Mouse (Mus musculus): ENCODE results near the gene Mill1. TPM values are rescaled to one million over a fixed set of nuclear protein-coding genes. Genes with fewer than 3 reads are reported as not detected.
"Not testable (repeated sequence)": the region's sequence is repeated elsewhere in the genome, so short reads cannot be mapped to it uniquely, and the experiment has no call there.

Gene Mill1
- not detected in 2 replicates for polyA plus RNA-seq (2012; rRNA removed)

DNA sequence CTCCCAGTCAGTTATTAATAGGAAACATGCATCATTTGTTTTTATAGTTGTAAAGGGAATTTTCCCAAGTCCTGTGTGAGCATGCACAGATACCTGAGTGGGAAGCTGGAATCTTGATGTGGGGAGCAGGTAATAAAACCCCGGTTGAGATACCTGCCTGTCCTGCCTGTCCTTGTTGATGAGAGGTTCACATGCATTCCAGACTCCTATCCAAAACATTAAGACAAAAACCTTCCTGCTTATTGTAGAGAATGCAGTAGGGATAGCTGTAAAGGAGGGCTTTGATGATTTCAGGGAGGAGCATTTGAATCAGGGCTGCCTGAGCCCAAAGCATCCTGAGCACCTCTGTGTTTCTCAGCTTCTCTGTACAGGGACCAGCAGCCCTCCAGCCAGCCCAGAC lies at the start of gene Mill1:
Gene Mill1, plus strand, starts transcription at position 301 of the 400 bp plus-strand sequence.
- WGBS, result 59% methylated on average over 1 of the region's 1 CpGs
- no peak for DNase-seq (ENCODE audit: low read depth in 1 of 2, low spot score in 2 of 2)
- Histone ChIP-seq H3K4me3 (ENCODE audit: extremely low read depth, insufficient read depth, insufficient read length) (no peak within 1 kb of the TSS), H3K27ac (ENCODE audit: insufficient read depth, low read length) (no peak within 1 kb of the TSS), H3K27me3 (ENCODE audit: control insufficient read depth, insufficient read depth, low read length) (no peaks in the 10 kb centered on the region), H3K4me1 (ENCODE audit: control insufficient read depth, insufficient read depth, insufficient read length) (no peaks in the 10 kb centered on the region), H3K36me3 (ENCODE audit: control insufficient read depth, insufficient read depth, low read length) (no peaks in the 10 kb centered on the region)
- TF ChIP-seq POLR2A (IDR thresholded peaks at IDR 0.05; ENCODE audit: low read depth, low read length) (no peak), CTCF (IDR thresholded peaks at IDR 0.05; ENCODE audit: extremely low read depth, insufficient read depth, insufficient read length, insufficient replicate concordance) (no peak)

DNA sequence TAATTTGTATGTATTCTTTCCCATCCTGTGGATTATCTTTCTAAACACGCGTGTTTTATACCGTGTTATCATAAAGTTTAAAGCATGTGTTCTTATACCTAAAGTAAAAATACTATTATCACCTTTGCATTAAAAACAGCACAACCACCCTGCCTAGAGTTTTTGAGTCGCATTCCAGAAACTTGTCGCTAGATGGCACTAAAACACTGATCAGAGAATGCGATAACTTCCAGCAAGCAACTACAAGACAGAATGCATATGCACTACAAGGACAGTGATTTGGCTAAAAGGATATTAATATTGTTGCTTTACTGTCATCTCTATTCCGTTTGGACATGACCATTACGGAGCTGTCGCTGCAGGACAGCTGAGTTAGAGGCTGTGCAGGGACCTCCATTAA lies 34.2 kb upstream of the Mill1 start:
- 12% methylated on average over 9 of the region's 9 CpGs for WGBS
- TF ChIP-seq POLR2A (IDR thresholded peaks at IDR 0.05; ENCODE audit: low read depth, low read length), result no peak
- TF ChIP-seq CTCF (IDR thresholded peaks at IDR 0.05; ENCODE audit: extremely low read depth, insufficient read depth, insufficient read length, insufficient replicate concordance), result no peak
- Histone ChIP-seq H3K27ac (ENCODE audit: insufficient read depth, low read length) (no peak overlapping the region), H3K36me3 (ENCODE audit: control insufficient read depth, insufficient read depth, low read length) (no peaks in the 10 kb centered on the region), H3K4me3 (ENCODE audit: extremely low read depth, insufficient read depth, insufficient read length) (no peak overlapping the region), H3K27me3 (ENCODE audit: control insufficient read depth, insufficient read depth, low read length) (no peaks in the 10 kb centered on the region), H3K4me1 (ENCODE audit: control insufficient read depth, insufficient read depth, insufficient read length) (no peaks in the 10 kb centered on the region)
- DNase-seq (ENCODE audit: low read depth in 1 of 2, low spot score in 2 of 2), result no peak

DNA sequence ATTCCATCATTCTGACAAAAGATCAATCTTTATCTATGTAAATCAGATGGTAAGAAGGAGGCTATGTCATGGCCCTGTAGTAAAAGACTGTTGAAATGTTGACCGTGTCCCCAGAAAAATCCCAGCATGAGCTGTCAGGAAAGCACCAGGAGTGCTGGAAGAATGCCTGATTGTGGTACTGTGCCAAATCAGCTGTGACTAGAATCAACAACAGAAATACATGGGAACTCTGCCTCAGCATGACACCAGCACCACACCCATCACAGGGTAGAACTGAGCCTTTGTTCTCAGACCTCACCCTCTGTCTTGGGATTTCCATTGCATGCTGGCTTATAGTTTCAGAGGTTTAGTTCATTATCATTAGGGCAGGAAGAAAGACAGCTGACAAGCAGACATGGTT lies 30.4 kb upstream of the Mill1 start:
- Histone ChIP-seq H3K36me3 (ENCODE audit: control insufficient read depth, insufficient read depth, low read length) (no peaks in the 10 kb centered on the region), H3K27me3 (ENCODE audit: control insufficient read depth, insufficient read depth, low read length) (no peaks in the 10 kb centered on the region), H3K27ac (ENCODE audit: insufficient read depth, low read length) (no peak overlapping the region), H3K4me1 (ENCODE audit: control insufficient read depth, insufficient read depth, insufficient read length) (no peaks in the 10 kb centered on the region), H3K4me3 (ENCODE audit: extremely low read depth, insufficient read depth, insufficient read length) (no peak overlapping the region)
- no peak for DNase-seq (ENCODE audit: low read depth in 1 of 2, low spot score in 2 of 2)
- 74% methylated on average over 1 of the region's 1 CpGs for WGBS
- TF ChIP-seq CTCF (IDR thresholded peaks at IDR 0.05; ENCODE audit: extremely low read depth, insufficient read depth, insufficient read length, insufficient replicate concordance) (no peak), POLR2A (IDR thresholded peaks at IDR 0.05; ENCODE audit: low read depth, low read length) (no peak)

- no peak for DNase-seq (ENCODE audit: low read depth in 1 of 2, low spot score in 2 of 2)
Measured at GRCm38 (mm10) chr7:18238561-18238960, 6.6 kb upstream of the Mill1 start.

DNA sequence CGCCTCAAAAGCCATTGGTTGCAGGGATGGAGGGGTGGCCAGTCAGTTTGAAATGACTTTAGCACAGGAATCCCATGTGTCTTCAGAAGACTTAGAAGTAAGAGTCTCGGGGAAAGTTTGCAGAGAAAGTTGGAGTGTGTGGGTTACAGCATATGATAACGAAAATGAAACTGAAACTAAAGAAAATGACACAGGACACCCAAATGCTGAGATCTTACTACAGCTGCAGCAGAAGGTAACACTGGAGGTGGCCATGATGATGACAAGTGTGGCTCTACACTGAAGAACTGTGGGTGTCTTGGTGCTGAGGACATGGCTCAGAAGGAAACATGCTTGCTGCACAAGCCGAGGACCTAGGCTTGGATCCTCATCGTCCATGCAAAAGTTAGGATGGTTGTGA lies 3.9 kb upstream of the Mill1 start:
- Histone ChIP-seq H3K4me1 (ENCODE audit: control insufficient read depth, insufficient read depth, insufficient read length) (no peaks in the 10 kb centered on the region), H3K27ac (ENCODE audit: insufficient read depth, low read length) (no peak overlapping the region), H3K27me3 (ENCODE audit: control insufficient read depth, insufficient read depth, low read length) (no peaks in the 10 kb centered on the region), H3K36me3 (ENCODE audit: control insufficient read depth, insufficient read depth, low read length) (no peaks in the 10 kb centered on the region), H3K4me3 (ENCODE audit: extremely low read depth, insufficient read depth, insufficient read length) (no peak overlapping the region)
- TF ChIP-seq POLR2A (IDR thresholded peaks at IDR 0.05; ENCODE audit: low read depth, low read length), result no peak
- DNase-seq (ENCODE audit: low read depth in 1 of 2, low spot score in 2 of 2), result no peak
- 78% methylated on average over 5 of the region's 5 CpGs for WGBS

More at GRCm38 (mm10) chr7:18238561-18238960, 6.6 kb upstream of the Mill1 start:
- no peak overlapping the region for H3K27ac ChIP-seq (ENCODE audit: insufficient read depth, low read length)
- 71% methylated on average over 2 of the region's 2 CpGs for WGBS
- H3K4me1 ChIP-seq (ENCODE audit: control insufficient read depth, insufficient read depth, insufficient read length), result no peaks in the 10 kb centered on the region
- no peaks in the 10 kb centered on the region for H3K27me3 ChIP-seq (ENCODE audit: control insufficient read depth, insufficient read depth, low read length)
- no peaks in the 10 kb centered on the region for H3K36me3 ChIP-seq (ENCODE audit: control insufficient read depth, insufficient read depth, low read length)
- H3K4me3 ChIP-seq (ENCODE audit: extremely low read depth, insufficient read depth, insufficient read length), result no peak overlapping the region
- no peak for TF ChIP-seq CTCF (IDR thresholded peaks at IDR 0.05; ENCODE audit: extremely low read depth, insufficient read depth, insufficient read length, insufficient replicate concordance)
- no peak for TF ChIP-seq POLR2A (IDR thresholded peaks at IDR 0.05; ENCODE audit: low read depth, low read length)

DNA sequence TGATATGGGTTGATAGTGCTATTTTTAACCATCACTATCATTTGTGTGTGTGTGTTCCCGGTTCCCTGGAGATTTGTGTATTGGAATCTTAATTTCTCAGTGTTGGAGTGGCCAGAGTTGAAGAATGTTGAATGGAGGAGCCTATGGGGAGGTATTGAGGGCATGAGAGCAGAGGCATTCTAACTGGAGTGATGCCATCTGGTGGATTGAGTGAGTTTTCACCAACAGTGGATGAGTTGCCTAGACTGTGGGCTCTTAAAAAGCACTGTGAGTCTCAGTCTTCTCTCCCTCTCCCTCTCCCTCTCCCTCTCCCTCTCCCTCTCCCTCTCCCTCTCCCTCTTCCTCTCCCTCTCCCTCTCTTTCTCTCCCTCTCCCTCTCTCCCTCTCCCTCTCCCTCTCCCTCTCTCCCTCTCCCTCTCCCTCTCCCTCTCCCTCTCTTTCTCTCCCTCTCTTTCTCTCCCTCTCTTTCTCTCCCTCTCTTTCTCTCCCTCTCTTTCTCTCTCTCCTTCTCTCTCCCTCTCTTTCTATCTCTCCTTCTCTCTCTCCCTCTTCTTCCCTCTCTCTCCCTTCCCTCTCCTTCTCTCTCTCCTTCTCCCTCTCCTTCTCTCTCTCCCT lies 1.1 kb upstream of the Mill1 start:
- not testable (repeated sequence) for H3K4me1 ChIP-seq (ENCODE audit: control insufficient read depth, insufficient read depth, insufficient read length); H3K4me3 ChIP-seq (ENCODE audit: extremely low read depth, insufficient read depth, insufficient read length); H3K36me3 ChIP-seq (ENCODE audit: control insufficient read depth, insufficient read depth, low read length); H3K27ac ChIP-seq (ENCODE audit: insufficient read depth, low read length); H3K27me3 ChIP-seq (ENCODE audit: control insufficient read depth, insufficient read depth, low read length); DNase-seq (ENCODE audit: low read depth in 1 of 2, low spot score in 2 of 2)
- 46% methylated on average over 1 of the region's 1 CpGs for WGBS

DNA sequence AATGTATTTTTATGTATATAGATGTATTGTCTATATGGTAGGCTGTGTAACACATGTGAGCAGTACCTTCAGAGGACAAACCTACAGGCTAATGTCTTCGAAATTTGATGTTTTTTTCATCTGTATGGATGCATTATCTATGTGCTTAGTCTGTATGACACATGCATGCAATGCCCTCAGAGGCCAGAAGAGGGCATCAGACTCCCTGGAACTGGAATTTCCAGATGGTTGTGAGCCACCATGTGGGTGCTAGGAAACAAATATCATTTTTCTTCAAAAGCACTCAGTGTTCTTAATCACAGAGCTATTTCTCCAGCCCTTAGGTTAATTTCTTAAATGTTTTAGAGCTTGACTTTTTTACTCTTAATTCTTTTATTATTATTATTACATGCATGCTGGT lies 15.1 kb downstream of the Mill1 start:
- DNase-seq (ENCODE audit: low read depth in 1 of 2, low spot score in 2 of 2), result no peak
- Histone ChIP-seq H3K4me3 (ENCODE audit: extremely low read depth, insufficient read depth, insufficient read length) (no peak overlapping the region), H3K27me3 (ENCODE audit: control insufficient read depth, insufficient read depth, low read length) (no peaks in the 10 kb centered on the region), H3K4me1 (ENCODE audit: control insufficient read depth, insufficient read depth, insufficient read length) (no peaks in the 10 kb centered on the region), H3K27ac (ENCODE audit: insufficient read depth, low read length) (no peak overlapping the region), H3K36me3 (ENCODE audit: control insufficient read depth, insufficient read depth, low read length) (no peaks in the 10 kb centered on the region)
- WGBS, result 39% methylated on average over 1 of the region's 1 CpGs
- no peak for TF ChIP-seq POLR2A (IDR thresholded peaks at IDR 0.05; ENCODE audit: low read depth, low read length)
- no peak for TF ChIP-seq CTCF (IDR thresholded peaks at IDR 0.05; ENCODE audit: extremely low read depth, insufficient read depth, insufficient read length, insufficient replicate concordance)
